Mouse (Mus musculus) adrenal gland, postnatal 10 days (tissue): Measurements from ENCODE around the gene Lman1l. TPM values are rescaled to one million over a fixed set of nuclear protein-coding genes. Genes with fewer than 3 reads are reported as not detected.

Experiments
- DNase-seq: peaks from one replicate; pipeline ENCODE4 v3.0.0; 2021; ENCODE audit warnings: mixed read lengths
- total RNA-seq, 2 experiments: library from RNA; stranded (reverse); gene quantifications; 2 replicates each; pipeline ENCODE4 v1.2.3; 2021

The Lman1l gene
- total RNA-seq, 2 experiments from 2014 or later: not detected

DNA sequence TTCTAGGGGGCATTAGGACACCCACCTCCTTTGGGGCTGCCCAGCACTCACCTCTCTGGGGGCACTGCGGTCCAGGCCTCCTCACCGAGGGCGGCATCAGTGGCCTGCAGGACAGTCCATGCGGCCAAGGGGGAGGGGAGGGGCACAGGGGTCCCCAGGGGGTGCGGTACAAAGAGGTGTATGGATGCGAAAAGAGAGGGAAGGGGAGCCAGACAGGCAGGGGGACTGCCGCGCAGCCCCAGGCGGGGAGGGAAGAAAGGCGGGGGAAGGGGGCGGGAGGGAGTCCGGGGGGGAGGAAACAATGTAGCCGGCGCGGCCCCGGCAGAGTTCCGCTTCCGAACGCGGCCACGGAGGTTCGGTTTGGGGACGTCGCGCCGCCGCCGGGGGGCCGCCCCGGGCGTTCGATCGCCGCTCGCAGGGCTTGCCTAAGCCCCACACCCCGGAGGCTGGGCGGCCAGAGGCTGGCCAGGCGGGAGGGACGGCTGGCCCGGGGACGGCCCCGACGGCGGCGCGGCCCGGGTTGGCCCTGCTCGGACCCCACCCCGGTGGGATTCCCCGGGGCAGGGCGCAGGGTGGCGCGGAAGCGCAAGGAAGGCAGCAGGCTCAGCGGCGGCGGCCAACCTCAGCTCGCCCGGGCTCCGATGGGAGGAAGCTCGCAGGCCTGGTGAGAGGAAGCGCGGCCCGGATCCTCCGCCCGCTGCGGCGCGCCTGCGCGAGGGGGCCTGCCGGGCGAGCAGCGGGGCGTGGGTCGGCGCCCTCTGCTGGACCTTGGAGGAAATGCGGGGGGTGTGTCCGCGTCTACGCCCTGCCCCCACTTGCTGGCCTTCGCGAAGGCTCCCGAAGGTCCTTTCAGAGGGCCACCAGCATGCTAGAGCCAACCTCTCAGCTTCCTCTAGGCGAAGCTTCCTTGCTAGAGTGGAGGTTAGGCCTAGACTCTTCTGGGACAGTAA is 24.6 kb upstream of the Lman1l start:
- DNase-seq: peak; percentile 97

DNA sequence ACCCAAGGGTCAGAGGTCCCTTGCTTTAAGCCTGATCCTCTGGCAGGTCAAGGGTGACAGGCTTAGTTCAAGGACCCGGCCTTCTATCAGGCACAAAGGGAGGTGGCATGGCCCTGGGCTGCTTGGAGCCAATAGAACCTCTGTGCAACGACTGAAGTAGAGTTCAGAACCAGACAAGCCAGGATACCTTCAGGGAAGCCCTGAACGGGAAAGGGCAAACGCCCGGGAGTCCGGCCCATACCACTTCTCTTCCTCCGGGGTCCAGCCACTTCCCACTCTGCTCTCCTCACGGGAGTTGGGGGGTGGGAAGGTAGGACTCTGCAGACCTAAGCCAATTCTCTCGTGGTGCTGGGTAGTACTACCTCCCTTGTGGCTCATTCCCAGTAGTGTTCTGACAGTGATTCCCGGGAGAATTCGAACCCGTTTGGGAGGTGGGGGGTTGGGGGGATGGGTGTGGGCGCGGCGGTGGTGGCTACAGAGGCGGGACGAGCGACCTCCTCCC is 23.9 kb upstream of the Lman1l start:
- DNase-seq: peak; percentile 49

DNA sequence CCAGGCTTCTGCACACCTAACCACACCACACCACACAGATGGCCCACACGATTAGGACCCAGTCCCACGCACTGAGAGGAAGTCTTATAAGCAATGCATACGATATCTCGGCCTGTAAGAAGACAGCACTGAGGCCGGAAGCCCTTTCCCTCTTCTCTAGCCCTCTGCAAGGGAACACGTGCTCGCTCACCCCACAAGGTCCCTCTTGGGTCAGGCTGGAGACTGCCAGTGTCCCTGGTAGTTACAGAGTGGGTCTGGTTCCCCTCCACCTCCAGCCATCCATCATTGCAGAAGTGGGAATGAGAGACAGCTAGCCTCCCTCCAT is 23.2 kb upstream of the Lman1l start:
- no peak for DNase-seq

DNA sequence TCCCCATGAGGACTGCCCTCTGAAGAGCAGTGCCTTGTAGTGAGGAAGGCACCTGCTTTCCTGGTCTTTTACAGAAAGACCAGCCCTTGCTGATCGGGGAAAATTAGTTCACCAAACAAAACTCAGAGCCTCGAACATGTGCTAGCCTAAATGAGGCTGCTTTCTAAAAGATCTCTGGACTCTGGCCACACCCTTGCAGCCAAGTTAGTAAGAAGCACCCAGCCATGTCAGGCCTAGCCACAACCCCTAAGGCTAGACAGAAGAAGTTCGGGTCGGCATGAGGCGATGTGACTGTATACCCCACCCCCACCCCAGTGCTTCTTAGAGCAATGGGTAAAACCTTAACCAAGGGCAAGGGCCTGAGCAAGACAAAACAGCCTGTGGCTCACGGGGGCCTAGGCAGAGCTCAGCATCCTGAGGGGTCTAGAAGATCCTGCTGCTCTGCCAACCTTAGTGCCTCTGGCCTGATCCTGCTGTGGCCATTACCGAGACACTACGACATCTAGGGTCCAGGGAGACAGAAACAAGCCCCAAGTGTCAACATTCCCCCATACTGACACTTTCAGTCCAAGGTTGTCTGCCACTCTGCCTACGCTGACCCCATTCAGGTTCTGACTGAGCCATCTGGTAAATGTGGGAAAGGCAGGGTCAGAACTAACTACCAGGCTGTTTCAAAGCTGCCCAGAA is 22.7 kb upstream of the Lman1l start:
- DNase-seq: no peak

DNA sequence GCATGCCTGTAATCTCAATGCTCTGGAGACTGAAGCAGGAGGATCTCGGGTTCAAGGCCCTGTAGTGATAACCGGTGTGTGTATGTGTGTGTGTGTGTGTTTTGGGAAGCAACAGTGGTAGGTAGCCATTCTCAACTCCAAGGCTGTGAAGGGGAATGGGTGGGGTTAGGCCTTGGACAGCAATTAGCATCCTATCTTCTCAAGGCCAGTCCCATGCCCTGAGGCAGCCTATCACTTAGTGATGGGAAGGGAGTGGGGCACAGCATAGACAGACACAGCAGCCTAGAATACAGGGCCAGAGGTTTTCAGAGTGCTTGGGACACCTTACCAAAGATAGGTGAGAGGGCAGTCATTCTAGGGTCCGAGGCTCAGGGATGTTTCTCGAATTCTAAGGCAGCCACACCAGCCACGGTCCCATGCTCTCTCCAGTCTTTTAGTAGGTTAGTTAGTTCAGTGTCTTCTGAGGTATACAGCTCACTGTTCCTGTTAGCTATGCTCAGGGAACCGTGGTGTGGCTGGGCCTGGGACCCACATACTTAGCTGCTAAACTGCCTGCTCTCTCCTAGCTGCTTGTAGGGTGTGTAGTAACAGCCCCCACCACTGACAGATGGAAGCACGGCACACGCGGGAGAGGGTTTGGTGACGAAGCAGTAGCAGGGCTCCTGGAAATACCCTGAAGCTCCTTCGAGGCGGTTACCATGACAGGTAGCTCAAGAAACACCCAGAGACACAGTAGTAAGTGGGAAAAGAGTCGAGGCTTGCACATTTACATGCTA is 21.4 kb upstream of the Lman1l start:
- no peak for DNase-seq

- DNase-seq: no peak
Observed at GRCm38 (mm10) chr9:57641022-57641421, 20.4 kb upstream of the Lman1l start.

- DNase-seq: peak; percentile 63
Observed at GRCm38 (mm10) chr9:57640384-57640783, 19.8 kb upstream of the Lman1l start.

DNA sequence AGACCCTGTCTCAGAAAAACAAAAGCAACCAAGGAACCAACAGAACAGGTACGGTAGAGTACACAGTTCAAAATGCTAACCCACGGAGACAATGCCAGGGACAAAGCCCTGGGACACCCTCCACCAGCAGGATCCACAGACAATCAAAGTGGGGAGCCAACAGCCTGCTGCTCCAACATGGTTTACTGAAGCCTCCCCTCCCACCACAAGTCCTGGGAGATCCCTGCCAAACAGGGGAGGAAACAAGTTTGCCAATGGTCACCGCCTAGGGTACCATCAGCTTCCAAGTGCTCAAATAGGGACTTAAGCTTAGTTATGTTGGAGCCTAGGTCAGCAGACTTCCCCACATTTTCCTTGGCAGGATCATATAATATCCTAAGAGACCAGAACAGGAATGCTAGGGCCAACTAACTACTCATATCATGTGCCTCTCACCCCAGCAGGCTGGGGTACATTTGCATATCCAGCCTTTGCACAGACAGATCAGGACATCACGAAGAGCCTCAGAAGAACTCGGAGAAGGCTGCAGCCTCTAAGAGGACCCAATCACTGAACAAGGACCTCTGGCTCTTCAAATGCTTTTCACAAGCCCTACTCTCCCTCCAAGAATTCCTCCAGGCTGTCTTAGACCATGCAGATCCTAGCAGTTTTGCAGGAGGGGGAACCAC is 19.2 kb upstream of the Lman1l start:
- no peak for DNase-seq

DNA sequence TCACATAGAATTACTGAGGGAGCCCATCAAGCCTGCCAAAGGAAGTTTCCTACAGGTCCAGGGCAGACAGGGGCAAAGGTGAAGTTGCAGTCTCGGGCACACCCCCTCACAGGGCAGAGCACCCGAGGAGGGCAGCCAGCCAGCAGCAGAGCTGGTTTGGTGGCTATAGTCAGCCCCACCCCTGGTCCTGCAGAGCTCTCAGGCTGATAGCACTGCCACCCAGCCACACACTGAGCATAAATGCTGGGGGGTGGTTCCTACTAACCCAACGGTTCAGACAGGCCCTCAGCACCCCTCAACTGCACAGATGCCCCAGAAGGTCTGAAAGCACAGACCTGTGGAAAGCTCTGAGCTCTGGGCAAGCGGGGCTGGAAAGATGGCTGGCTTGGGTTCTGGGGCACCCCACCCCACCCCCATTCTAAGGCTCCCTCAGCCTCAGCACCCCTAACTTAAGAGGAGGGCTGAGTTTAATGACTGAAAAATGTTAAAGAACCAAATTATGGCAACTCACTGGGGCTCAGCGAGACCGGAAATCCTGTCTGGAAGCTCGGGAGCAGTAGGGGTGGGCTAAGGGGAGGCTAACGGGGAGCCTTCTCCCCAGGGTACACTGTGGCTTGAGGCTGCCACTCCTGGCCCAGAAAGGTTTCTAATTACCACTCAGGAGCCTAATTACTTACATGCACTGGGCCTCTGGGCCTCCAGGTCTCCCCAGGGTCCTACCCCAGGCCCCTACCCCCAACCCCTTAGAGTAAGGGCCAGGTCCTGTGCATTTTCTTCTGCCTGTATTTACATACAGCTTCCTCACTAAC is 18.3 kb upstream of the Lman1l start:
- DNase-seq: peak; percentile 70

DNA sequence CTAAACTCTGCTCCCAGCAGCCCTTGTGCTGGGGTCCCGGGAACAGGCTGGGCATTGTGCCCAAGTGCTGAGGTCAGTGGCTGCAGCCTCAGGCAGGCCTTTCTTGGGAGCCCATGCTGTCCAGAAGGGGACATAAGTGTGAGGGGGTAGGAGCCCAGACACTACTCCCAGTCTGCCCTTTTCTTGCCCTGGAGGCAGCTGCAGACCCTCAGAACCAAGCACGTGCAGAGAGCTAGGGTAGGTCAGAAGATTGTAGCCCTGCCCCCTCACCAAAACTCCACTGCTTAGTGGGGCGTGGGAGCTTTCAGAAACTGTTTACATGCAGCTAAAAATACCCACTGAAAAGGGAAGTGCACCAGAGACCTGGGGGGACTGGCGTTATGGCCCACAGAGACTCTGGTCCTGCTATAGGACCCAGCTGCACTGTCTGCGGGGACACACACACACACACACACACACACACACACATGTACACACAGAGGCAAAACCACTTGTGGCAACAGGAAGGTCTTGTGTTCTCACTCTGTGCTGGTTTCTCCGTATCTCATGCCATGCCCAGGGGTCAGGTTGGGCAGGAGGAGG is 17.3 kb upstream of the Lman1l start:
- peak; percentile 75 for DNase-seq

DNA sequence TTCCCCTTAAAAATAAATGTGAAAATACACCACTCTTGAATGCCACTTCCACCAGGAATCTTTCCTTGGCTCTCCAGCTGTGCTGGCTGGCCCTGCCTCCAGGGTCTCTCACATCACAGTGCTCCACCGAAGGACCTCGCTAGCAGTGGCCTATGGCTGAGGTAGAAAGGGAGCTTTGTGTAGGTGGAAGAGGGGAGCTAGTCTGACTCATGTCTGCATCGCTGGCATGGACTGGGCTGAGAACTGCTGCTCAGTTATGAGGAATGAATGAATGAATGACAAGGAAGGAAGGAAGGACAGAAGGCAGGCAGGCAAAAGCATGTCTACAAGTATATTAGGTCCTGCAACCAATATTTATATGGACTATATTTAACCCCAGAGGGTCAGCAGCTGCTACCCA is 16.7 kb upstream of the Lman1l start:
- no peak for DNase-seq

- no peak for DNase-seq
Observed at GRCm38 (mm10) chr9:57633481-57634024, 13.0 kb upstream of the Lman1l start.

DNA sequence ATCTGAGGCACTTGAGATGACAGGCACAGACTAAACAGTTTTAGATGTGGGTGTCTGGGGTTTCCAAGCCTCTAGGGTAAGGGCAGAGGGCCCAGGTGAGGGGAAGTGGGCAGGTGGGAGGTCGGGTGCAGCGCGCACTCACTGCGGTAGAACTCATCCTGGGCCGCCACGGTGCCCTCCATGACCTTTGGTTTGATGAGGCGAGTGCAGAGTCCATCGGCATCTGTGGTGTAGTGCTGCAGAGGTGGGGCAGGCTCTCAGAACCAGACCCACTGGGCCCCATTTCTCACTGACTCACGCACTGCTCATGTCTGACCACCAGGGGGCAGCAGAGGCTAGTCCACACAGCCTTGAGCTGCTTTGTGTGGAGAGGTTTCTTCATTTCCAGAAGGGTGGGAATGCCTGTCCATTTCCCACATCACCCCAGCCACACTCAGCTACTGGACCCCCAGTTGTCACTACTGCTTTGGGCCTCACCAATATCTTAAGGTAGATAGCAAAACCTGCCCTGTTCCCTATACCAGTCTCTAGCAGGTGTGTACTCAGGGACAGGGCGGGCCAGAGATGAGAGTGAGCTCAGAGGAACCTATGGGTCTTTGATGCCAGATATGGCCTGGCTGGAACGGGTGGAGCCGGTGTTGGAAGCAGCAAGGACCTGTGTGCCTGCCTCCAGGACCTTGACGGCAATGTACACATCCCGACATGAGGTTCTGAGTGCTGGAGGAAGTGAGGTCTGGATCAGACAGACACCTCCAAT is 8.7 kb upstream of the Lman1l start:
- peak; percentile 90 for DNase-seq

DNA sequence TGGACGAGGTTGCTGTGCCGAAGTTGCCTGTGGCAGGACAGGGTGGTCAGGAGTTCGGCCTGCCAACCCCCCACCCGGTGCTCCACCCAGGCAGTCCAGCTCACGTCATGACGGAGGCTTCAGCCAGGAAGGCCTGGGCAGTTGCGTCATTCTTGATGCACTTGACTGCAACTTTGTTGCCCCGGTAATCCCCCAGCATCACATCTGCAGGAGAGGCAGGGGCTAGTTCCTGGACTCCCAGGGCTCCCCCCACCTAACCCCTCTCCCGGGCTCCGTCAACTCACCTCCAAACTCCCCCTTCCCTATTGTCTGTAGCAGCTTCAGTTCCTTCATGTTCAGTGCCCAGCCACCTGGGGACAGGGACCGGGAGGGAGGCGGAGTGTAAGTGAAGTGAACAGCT is 8.1 kb upstream of the Lman1l start:
- DNase-seq: no peak

GRCm38 (mm10) chr9:57627892-57628291 is 7.3 kb upstream of the Lman1l start:
- DNase-seq: no peak

GRCm38 (mm10) chr9:57627191-57627590 is 6.6 kb upstream of the Lman1l start:
- no peak for DNase-seq

DNA sequence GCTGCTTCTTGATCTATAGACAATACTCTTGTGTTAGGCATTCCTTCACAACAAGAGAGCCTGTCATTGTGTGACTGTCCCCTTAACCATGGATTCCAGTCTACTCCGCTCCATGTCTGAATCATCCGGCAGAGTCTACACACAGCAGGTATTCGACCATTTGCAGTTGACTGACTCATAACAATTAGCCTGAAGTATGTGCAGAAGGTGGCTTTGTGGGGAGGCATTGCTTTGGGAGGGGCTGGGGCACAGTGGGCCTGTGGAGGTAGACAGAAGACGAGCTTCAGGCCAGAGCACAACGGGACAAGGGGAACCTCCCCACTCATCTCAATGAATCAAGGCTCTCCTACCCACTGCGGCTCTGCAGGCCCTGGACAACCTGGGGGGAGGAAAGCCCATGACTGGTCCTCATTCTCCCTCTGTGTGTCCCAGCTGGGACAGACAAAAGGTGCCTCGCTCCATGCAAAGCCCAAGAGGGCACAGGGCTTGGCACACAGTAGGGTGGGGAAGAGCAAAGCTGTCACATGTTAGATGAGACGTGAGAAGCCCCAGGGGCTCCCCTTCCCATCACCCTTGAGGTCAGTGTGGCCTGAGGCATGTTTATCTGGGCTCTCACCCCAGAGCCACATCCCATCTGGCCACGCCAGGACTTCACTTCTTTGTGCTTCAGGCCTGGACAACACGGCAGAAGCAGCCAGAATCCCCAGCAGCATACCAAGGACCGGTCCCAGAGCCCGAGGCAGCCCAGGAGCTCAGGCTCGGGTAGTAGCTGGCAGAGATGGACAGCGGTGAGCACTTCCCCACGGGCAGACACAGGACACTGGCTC is 5.3 kb upstream of the Lman1l start:
- DNase-seq: no peak

- no peak for DNase-seq
Observed at GRCm38 (mm10) chr9:57624295-57624694, 3.7 kb upstream of the Lman1l start.

- DNase-seq: no peak
Observed at GRCm38 (mm10) chr9:57618854-57619253, 1.7 kb downstream of the Lman1l start.
